Mouse (Mus musculus): ENCODE results near the gene Trim41. TPM values are rescaled to one million over a fixed set of nuclear protein-coding genes. Genes with fewer than 3 reads are reported as not detected.

Gene Trim41
- 6.7 and 6.9 TPM in 2 replicates for polyA plus RNA-seq (2015; fragmentation: Nextera tagmentation; extraction: Ambion mirVana)

DNA sequence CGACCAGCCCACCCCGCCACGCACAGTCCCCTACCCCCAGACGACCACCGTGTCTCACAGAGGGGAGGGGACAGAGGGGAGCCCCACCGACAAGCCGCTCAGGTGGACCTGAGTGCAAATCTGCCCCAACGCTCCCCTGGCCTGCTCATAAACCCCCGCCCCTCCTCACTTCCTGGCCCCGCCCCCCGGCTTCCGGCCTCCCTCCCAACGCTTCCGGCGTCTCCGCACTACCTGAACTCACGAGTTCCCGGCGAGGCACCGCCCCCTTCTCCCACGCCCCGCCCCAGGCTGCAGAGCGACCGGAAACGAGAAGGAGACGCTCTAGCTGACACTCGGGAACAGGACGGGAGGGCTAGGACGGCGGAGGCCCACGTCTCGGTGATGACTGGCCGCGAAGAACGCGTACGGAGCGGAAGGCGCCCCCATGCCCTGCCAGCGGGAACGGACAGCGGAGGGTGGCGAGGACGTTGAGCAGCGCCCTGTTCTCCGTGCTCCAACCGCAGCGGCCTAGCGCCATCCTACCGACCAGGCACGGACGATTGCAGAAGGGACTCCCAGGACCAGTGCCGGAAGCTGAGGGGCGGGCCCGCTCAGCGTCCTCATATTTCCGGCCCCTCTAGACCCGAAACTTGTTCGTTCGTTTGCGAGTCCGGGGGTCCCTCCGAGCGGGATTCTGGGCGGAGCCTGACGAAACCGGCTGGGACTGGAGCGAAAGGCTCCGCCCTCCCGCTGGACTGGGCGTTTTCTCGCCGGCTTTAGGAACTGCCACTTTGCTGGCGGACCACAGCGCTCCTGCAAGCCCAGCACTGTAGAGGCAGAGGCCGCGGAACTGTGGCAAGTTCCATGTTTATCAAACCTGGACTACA lies at the start of gene Trim41:
TSS of gene Trim41 (minus strand) at position 554 of the 866 bp plus-strand sequence.
- peak within 1 kb of the TSS; percentile 79 for H3K4me3 ChIP-seq (ENCODE audit: low read depth, low read length)
- H3K27ac ChIP-seq (ENCODE audit: low read length): peak within 1 kb of the TSS; percentile 98
- peak; percentile 97 for ATAC-seq
- H3K9ac ChIP-seq (ENCODE audit: low read depth, low read length): peak within 1 kb of the TSS; percentile 89
- peaks cover 32% of the 10 kb centered on the region for H3K4me1 ChIP-seq (ENCODE audit: control insufficient read depth, insufficient read depth, low read length)
- no peaks in the 10 kb centered on the region for H3K9me3 ChIP-seq (replicated peaks; ENCODE audit: control insufficient read depth, low read length, poor library complexity, severe bottlenecking)
- H3K4me2 ChIP-seq (ENCODE audit: low read length): peak within 1 kb of the TSS; percentile 89
- peaks cover 7% of the 10 kb centered on the region for H3K36me3 ChIP-seq (ENCODE audit: control insufficient read depth, insufficient read depth, low read length)
- whole genome bisulfite sequencing: under 1% methylated on average over 68 of the region's 77 CpGs
- no peaks in the 10 kb centered on the region for H3K27me3 ChIP-seq (ENCODE audit: control insufficient read depth, insufficient read depth, low read depth, low read length)

DNA sequence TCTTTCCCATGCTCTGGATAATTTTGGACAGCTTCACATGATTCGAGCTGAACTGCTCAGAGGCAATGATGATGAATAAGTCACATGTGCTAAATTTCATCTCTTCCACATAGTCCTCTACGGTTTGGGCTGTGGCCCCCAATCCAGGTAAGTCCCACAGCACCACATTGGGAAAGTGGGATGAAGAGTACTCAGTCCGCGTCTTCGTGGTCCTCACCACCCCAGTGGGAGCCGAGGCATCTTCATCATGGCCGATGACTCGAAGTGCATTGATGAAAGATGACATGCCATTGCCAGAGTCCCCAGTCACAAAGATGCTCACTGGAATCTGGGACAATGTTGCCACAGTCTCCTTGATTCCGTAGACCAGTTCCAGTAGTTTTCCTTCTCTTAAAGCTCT lies 49.3 kb upstream of the Trim41 start:
- Histone ChIP-seq H3K4me3 (ENCODE audit: low read depth, low read length) (no peak overlapping the region), H3K9ac (ENCODE audit: low read depth, low read length) (no peak overlapping the region), H3K4me2 (ENCODE audit: low read length) (no peak overlapping the region), H3K27me3 (ENCODE audit: control insufficient read depth, insufficient read depth, low read depth, low read length) (no peaks in the 10 kb centered on the region; the same call in 1 of the 2 replicates), H3K9me3 (replicated peaks; ENCODE audit: control insufficient read depth, low read length, poor library complexity, severe bottlenecking) (no peaks in the 10 kb centered on the region), H3K27ac (ENCODE audit: low read length) (no peak overlapping the region), H3K4me1 (ENCODE audit: control insufficient read depth, insufficient read depth, low read length) (peaks cover 6% of the 10 kb centered on the region; the same call in 1 of the 2 replicates), H3K36me3 (ENCODE audit: control insufficient read depth, insufficient read depth, low read length) (no peaks in the 10 kb centered on the region)
- ATAC-seq: no peak
- WGBS: 95% methylated on average over 9 of the region's 9 CpGs

DNA sequence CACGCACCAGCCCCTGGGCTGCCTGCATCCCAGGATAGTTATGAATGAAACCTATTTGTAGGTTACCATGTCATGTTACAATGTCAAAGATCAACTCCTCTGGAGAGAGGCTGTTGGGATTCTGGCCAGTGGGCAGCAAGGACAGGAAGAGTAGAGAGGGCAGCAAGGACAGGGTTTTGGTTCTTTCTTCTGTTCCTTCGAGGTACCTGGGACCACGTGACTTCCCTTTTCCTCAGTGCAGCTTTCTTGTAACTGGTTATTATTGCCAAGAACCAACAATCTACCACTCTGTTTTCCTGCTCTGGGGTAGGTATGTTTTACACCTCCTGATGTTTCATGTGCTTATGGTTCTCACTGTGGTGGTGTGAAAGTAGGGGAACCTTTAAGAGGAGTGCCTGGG lies 46.7 kb upstream of the Trim41 start:
- H3K27ac ChIP-seq (ENCODE audit: low read length): no peak overlapping the region
- WGBS: 92% methylated on average over 3 of the region's 3 CpGs
- H3K9ac ChIP-seq (ENCODE audit: low read depth, low read length): no peak overlapping the region
- H3K4me2 ChIP-seq (ENCODE audit: low read length): no peak overlapping the region
- no peaks in the 10 kb centered on the region for H3K36me3 ChIP-seq (ENCODE audit: control insufficient read depth, insufficient read depth, low read length)
- ATAC-seq: no peak
- no peaks in the 10 kb centered on the region for H3K27me3 ChIP-seq (ENCODE audit: control insufficient read depth, insufficient read depth, low read depth, low read length)
- H3K4me1 ChIP-seq (ENCODE audit: control insufficient read depth, insufficient read depth, low read length): peaks cover 2% of the 10 kb centered on the region; the same call in 1 of the 2 replicates
- no peaks in the 10 kb centered on the region for H3K9me3 ChIP-seq (replicated peaks; ENCODE audit: control insufficient read depth, low read length, poor library complexity, severe bottlenecking)
- no peak overlapping the region for H3K4me3 ChIP-seq (ENCODE audit: low read depth, low read length)

DNA sequence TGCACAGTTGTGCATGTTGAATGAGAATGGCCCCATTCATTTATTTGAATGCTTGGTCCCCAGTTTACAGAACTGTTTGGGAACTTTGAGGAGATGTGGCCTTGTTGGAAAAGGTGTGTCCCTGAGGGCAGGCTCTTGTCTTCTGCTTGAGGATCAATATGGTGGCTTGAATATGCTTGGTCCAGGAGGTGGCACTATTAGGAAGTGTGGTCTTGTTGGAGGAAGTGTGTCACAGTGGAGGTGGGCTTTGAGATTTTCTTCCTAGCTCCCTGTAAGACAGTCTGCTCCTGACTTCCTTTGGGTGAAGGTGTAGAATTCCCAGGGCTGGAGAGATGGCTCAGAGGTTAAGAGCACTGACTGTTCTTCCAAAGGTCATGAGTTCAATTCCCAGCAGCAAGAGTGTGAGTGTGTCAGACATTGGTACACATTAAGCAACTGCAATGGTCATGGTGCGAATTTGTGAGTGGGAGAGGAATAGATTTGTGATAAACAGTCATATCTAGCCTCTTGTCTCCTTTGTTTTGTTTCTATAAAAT lies 45.7 kb upstream of the Trim41 start:
- H3K9ac ChIP-seq (ENCODE audit: low read depth, low read length): no peak overlapping the region
- H3K27me3 ChIP-seq (ENCODE audit: control insufficient read depth, insufficient read depth, low read depth, low read length): no peaks in the 10 kb centered on the region
- 80% methylated on average over 1 of the region's 1 CpGs for WGBS
- H3K36me3 ChIP-seq (ENCODE audit: control insufficient read depth, insufficient read depth, low read length): no peaks in the 10 kb centered on the region
- H3K4me2 ChIP-seq (ENCODE audit: low read length): no peak overlapping the region
- peaks cover 8% of the 10 kb centered on the region; the same call in 1 of the 2 replicates for H3K4me1 ChIP-seq (ENCODE audit: control insufficient read depth, insufficient read depth, low read length)
- no peaks in the 10 kb centered on the region for H3K9me3 ChIP-seq (replicated peaks; ENCODE audit: control insufficient read depth, low read length, poor library complexity, severe bottlenecking)
- ATAC-seq: no peak
- H3K27ac ChIP-seq (ENCODE audit: low read length): no peak overlapping the region
- H3K4me3 ChIP-seq (ENCODE audit: low read depth, low read length): no peak overlapping the region

DNA sequence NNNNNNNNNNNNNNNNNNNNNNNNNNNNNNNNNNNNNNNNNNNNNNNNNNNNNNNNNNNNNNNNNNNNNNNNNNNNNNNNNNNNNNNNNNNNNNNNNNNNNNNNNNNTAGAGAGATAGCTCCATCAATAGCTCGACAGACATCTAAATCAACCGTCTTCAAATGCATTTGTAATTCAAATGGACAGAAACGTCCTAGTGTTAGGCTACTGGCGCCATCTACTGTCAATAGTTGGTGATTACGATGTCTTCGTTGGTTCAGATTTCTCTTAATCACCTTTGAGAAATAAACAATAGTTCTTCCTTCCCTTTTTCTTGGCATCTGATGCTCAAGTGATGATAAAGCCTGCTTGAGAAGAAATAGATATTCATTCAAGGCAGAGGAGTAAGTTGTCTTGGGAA lies 41.9 kb upstream of the Trim41 start:
- no peaks in the 10 kb centered on the region for H3K27me3 ChIP-seq (ENCODE audit: control insufficient read depth, insufficient read depth, low read depth, low read length)
- H3K27ac ChIP-seq (ENCODE audit: low read length): no peak overlapping the region
- H3K4me1 ChIP-seq (ENCODE audit: control insufficient read depth, insufficient read depth, low read length): peaks cover 16% of the 10 kb centered on the region
- no peaks in the 10 kb centered on the region for H3K36me3 ChIP-seq (ENCODE audit: control insufficient read depth, insufficient read depth, low read length)
- H3K4me2 ChIP-seq (ENCODE audit: low read length): peak overlapping the region; percentile 75
- no peak for ATAC-seq
- H3K9ac ChIP-seq (ENCODE audit: low read depth, low read length): peak overlapping the region; percentile 52
- under 1% methylated on average over 6 of the region's 6 CpGs for WGBS
- H3K9me3 ChIP-seq (replicated peaks; ENCODE audit: control insufficient read depth, low read length, poor library complexity, severe bottlenecking): no peaks in the 10 kb centered on the region
- peak overlapping the region; percentile 49 for H3K4me3 ChIP-seq (ENCODE audit: low read depth, low read length)

DNA sequence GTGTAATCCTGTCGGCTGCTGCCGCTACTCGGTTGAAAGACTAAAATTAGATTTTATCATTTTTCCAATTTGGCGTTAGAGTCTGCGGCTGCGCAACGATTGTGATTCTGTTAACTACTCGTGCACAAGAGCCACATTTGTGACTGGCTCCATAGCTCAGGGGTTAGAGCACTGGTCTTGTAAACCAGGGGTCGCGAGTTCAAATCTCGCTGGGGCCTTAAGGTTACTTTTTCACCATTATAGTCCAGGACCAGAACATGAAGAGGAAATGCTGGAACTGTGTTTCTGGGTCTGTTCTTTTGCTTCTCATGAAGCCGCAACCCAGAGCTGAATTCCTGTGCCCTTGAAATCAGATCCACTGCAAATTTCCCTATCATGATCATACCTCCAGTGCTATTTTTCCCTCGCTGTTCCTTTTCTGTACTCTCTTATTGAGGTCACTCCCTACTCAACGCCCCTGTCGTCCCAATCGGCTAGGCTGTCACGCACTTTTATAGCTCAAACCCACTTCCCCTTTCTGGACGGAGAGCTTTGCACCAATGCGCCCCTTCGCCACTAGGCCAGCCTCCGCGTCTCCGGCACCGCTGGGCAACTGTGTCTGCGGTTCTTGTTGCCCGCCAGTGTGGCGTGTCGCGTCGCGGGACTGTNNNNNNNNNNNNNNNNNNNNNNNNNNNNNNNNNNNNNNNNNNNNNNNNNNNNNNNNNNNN lies 36.5 kb upstream of the Trim41 start:
- Histone ChIP-seq H3K4me1 (ENCODE audit: control insufficient read depth, insufficient read depth, low read length) (peaks cover 26% of the 10 kb centered on the region), H3K27ac (ENCODE audit: low read length) (peak overlapping the region; percentile 70), H3K4me3 (ENCODE audit: low read depth, low read length) (peak overlapping the region; percentile 63), H3K36me3 (ENCODE audit: control insufficient read depth, insufficient read depth, low read length) (no peaks in the 10 kb centered on the region), H3K27me3 (ENCODE audit: control insufficient read depth, insufficient read depth, low read depth, low read length) (no peaks in the 10 kb centered on the region), H3K9ac (ENCODE audit: low read depth, low read length) (peak overlapping the region; percentile 65), H3K4me2 (ENCODE audit: low read length) (peak overlapping the region; percentile 95), H3K9me3 (replicated peaks; ENCODE audit: control insufficient read depth, low read length, poor library complexity, severe bottlenecking) (no peaks in the 10 kb centered on the region)
- ATAC-seq: peak; percentile 69
- WGBS: under 1% methylated on average over 31 of the region's 31 CpGs

DNA sequence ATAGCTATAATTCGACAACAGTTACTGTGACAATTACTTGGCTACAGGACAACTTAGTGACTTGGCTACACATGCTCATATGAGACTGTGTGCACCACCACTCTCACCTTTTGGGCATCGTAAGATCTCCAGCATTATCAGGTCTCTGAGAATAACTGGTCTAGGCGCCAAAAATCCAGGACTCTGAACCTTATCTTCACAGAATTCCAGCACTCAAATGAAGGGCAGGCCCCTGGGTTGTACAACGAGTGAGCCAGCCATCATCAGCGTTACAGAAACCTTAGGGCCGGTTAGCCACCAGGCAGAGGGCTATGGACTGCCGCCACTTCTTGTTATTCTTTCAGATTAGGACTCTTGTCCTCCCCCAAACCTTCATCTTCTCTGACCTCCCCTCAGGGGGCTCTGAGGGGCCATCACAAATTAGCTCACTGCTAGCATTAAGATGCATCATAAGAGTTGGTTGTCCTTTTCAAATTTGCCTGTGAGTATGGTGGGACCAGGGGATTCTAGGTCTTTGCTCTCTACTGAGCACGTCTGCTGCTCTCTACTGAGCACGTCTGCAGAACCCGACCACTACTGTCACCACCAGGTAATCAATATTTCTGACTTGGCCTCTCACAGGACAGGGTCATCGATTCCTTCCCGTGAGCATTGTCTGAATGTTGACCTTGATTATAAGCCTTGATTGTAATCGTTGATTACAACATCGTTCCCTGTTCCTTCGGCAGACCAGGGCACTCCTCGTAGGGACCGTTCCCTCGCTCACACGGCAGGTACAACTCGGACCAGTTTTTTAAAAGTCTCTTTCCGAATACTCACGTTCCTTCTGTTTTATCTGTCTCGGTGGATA lies 35.7 kb upstream of the Trim41 start:
- Histone ChIP-seq H3K4me1 (ENCODE audit: control insufficient read depth, insufficient read depth, low read length) (peaks cover 21% of the 10 kb centered on the region), H3K9ac (ENCODE audit: low read depth, low read length) (peak overlapping the region; percentile 65), H3K4me3 (ENCODE audit: low read depth, low read length) (peak overlapping the region; percentile 63), H3K4me2 (ENCODE audit: low read length) (peak overlapping the region; percentile 95), H3K27me3 (ENCODE audit: control insufficient read depth, insufficient read depth, low read depth, low read length) (no peaks in the 10 kb centered on the region), H3K9me3 (replicated peaks; ENCODE audit: control insufficient read depth, low read length, poor library complexity, severe bottlenecking) (no peaks in the 10 kb centered on the region), H3K27ac (ENCODE audit: low read length) (peak overlapping the region; percentile 70), H3K36me3 (ENCODE audit: control insufficient read depth, insufficient read depth, low read length) (no peaks in the 10 kb centered on the region)
- peak; percentile 43 for ATAC-seq
- 8% methylated on average over 23 of the region's 23 CpGs for WGBS

DNA sequence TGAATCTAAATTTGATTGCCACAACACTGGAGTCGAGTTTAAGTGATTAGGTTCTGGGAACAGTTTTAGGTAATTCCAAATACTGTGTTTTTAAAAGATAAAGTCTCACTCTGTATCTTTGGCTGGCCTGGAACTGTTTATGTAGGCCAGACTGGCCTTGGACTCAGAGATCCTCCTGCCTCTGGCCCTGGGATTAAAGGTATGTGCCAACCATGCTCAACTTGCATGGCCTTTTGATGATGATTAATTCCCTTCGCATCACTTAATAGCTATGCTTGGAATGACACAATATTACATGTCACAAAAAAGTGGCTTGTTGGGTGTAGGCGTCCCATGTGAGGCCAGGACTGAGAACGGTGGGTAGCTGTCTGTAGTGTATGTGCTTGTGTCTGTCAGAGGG lies 35.0 kb upstream of the Trim41 start:
- peak overlapping the region; percentile 63 for H3K4me3 ChIP-seq (ENCODE audit: low read depth, low read length)
- H3K4me2 ChIP-seq (ENCODE audit: low read length): peak overlapping the region; percentile 95
- H3K4me1 ChIP-seq (ENCODE audit: control insufficient read depth, insufficient read depth, low read length): peaks cover 21% of the 10 kb centered on the region
- ATAC-seq: no peak
- 76% methylated on average over 4 of the region's 4 CpGs for WGBS
- peak overlapping the region; percentile 70; the same call in 1 of the 2 replicates for H3K27ac ChIP-seq (ENCODE audit: low read length)
- no peaks in the 10 kb centered on the region for H3K9me3 ChIP-seq (replicated peaks; ENCODE audit: control insufficient read depth, low read length, poor library complexity, severe bottlenecking)
- H3K9ac ChIP-seq (ENCODE audit: low read depth, low read length): peak overlapping the region; percentile 65; the same call in 1 of the 2 replicates
- no peaks in the 10 kb centered on the region for H3K27me3 ChIP-seq (ENCODE audit: control insufficient read depth, insufficient read depth, low read depth, low read length)
- H3K36me3 ChIP-seq (ENCODE audit: control insufficient read depth, insufficient read depth, low read length): no peaks in the 10 kb centered on the region

Measured in midbrain, embryonic 16.5 days (tissue).